Mouse (Mus musculus): ENCODE data around the gene Hoxa6. TPM values are rescaled to one million over a fixed set of nuclear protein-coding genes. Genes with fewer than 3 reads are reported as not detected.

The Hoxa6 gene
- polyA plus RNA-seq, 1 experiment from 2014 or later, result 2.9 TPM

- Histone ChIP-seq H3K36me3 (no peaks in the 10 kb centered on the region), H3K9me3 (no peaks in the 10 kb centered on the region), H3K4me2 (peak overlapping the region; percentile 90), H3K4me1 (peaks cover 39% of the 10 kb centered on the region), H3K4me3 (peak overlapping the region; percentile 34), H3K27ac (peak overlapping the region; percentile 98), H3K9ac (peak overlapping the region; percentile 62), H3K27me3 (peaks cover 73% of the 10 kb centered on the region)
- 12% methylated on average over 14 of the region's 14 CpGs for WGBS
- no peak for ATAC-seq (ENCODE audit: borderline replicate concordance, extremely low read depth, low FRiP score, low TSS enrichment)
Observed at GRCm38 (mm10) chr6:52167736-52168161, 40.8 kb downstream of the Hoxa6 start.

GRCm38 (mm10) chr6:52167176-52167575 is 41.3 kb downstream of the Hoxa6 start:
- peak overlapping the region; percentile 62 for H3K9ac ChIP-seq
- 21% methylated on average over 1 of the region's 1 CpGs for WGBS
- no peak for ATAC-seq (ENCODE audit: borderline replicate concordance, extremely low read depth, low FRiP score, low TSS enrichment)
- peak overlapping the region; percentile 52 for H3K4me3 ChIP-seq
- peaks cover 69% of the 10 kb centered on the region for H3K27me3 ChIP-seq
- peak overlapping the region; percentile 98 for H3K27ac ChIP-seq
- no peaks in the 10 kb centered on the region for H3K9me3 ChIP-seq
- H3K4me1 ChIP-seq, result peaks cover 34% of the 10 kb centered on the region
- H3K4me2 ChIP-seq, result peak overlapping the region; percentile 90
- H3K36me3 ChIP-seq, result no peaks in the 10 kb centered on the region

- H3K36me3 ChIP-seq, result no peaks in the 10 kb centered on the region
- peak overlapping the region; percentile 98 for H3K27ac ChIP-seq
- H3K9me3 ChIP-seq, result no peaks in the 10 kb centered on the region
- H3K4me3 ChIP-seq, result peak overlapping the region; percentile 52
- ATAC-seq (ENCODE audit: borderline replicate concordance, extremely low read depth, low FRiP score, low TSS enrichment), result no peak
- peaks cover 68% of the 10 kb centered on the region for H3K27me3 ChIP-seq
- H3K4me1 ChIP-seq, result peaks cover 27% of the 10 kb centered on the region
- 11% methylated on average over 4 of the region's 4 CpGs for WGBS
- peak overlapping the region; percentile 90 for H3K4me2 ChIP-seq
- peak overlapping the region; percentile 62 for H3K9ac ChIP-seq
Observed at GRCm38 (mm10) chr6:52166431-52167077, 42.0 kb downstream of the Hoxa6 start.

GRCm38 (mm10) chr6:52165441-52166370 is 42.8 kb downstream of the Hoxa6 start:
- 4% methylated on average over 28 of the region's 28 CpGs for WGBS
- H3K9me3 ChIP-seq, result no peaks in the 10 kb centered on the region
- ATAC-seq (ENCODE audit: borderline replicate concordance, extremely low read depth, low FRiP score, low TSS enrichment), result no peak
- peak overlapping the region; percentile 52 for H3K4me3 ChIP-seq
- peak overlapping the region; percentile 90 for H3K4me2 ChIP-seq
- H3K36me3 ChIP-seq, result no peaks in the 10 kb centered on the region
- peak overlapping the region; percentile 62 for H3K9ac ChIP-seq
- peaks cover 22% of the 10 kb centered on the region for H3K4me1 ChIP-seq
- peaks cover 63% of the 10 kb centered on the region for H3K27me3 ChIP-seq
- peak overlapping the region; percentile 98 for H3K27ac ChIP-seq

GRCm38 (mm10) chr6:52164626-52165440 is 43.7 kb downstream of the Hoxa6 start, which contains the start of gene Hoxa2:
Gene Hoxa2 (minus strand): TSS chr6:52164831.
- no peaks in the 10 kb centered on the region for H3K9me3 ChIP-seq

GRCm38 (mm10) chr6:52164051-52164625 is 44.4 kb downstream of the Hoxa6 start:
- H3K4me1 ChIP-seq, result peaks cover 13% of the 10 kb centered on the region; the same call in 1 of the 2 replicates
- H3K27ac ChIP-seq, result peak overlapping the region; percentile 98
- H3K27me3 ChIP-seq, result peaks cover 63% of the 10 kb centered on the region; the same call in 1 of the 2 replicates
- peak overlapping the region; percentile 90 for H3K4me2 ChIP-seq
- H3K36me3 ChIP-seq, result no peaks in the 10 kb centered on the region
- peak overlapping the region; percentile 64 for H3K9ac ChIP-seq
- H3K4me3 ChIP-seq, result peak overlapping the region; percentile 52
- WGBS, result under 1% methylated on average over 38 of the region's 39 CpGs
- peak; percentile 31; the same call in 1 of the 2 replicates for ATAC-seq (ENCODE audit: borderline replicate concordance, extremely low read depth, low FRiP score, low TSS enrichment)
- H3K9me3 ChIP-seq, result no peaks in the 10 kb centered on the region

More at GRCm38 (mm10) chr6:52164626-52165440, 43.7 kb downstream of the Hoxa6 start, which contains the start of gene Hoxa2:
- 1% methylated on average over 25 of the region's 25 CpGs for WGBS
- H3K4me2 ChIP-seq, result peak within 1 kb of the TSS; percentile 90
- peak; percentile 50; the same call in 1 of the 2 replicates for ATAC-seq (ENCODE audit: borderline replicate concordance, extremely low read depth, low FRiP score, low TSS enrichment)
- peaks cover 13% of the 10 kb centered on the region for H3K4me1 ChIP-seq
- peak within 1 kb of the TSS; percentile 64 for H3K9ac ChIP-seq
- peak within 1 kb of the TSS; percentile 52 for H3K4me3 ChIP-seq
- H3K27me3 ChIP-seq, result peaks cover 62% of the 10 kb centered on the region
- H3K27ac ChIP-seq, result peak within 1 kb of the TSS; percentile 98
- no peaks in the 10 kb centered on the region for H3K36me3 ChIP-seq

DNA sequence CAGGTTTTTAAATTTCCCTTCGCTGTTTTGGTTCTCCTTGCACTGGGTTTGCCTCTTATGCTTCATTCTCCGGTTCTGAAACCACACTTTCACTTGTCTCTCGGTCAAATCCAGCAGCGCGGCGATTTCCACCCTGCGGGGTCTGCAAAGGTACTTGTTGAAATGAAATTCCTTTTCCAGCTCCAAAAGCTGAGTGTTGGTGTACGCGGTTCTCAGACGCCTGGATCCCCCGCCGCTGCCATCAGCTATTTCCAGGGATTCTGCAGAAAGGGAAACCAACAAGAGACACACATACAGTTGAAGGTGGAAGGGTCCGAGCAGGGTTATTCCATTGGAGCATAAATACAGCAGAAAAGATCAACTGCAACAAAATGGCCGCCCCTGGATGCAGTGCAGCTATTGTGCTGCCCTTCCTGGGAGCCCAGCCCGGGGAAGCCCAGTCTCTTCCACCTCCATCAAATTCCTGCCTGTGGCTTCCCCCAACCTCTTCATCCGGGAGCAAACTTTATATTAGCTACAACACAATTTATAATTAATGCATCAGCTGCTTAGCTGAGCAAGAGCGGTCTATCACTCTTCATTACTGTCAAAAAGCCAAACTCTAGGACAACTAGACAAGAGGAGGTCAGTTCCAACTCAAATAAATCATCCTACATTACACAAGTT is 45.0 kb downstream of the Hoxa6 start:
- Histone ChIP-seq H3K36me3 (no peaks in the 10 kb centered on the region), H3K4me3 (peak overlapping the region; percentile 52), H3K4me1 (peaks cover 13% of the 10 kb centered on the region; the same call in 1 of the 2 replicates), H3K9me3 (no peaks in the 10 kb centered on the region), H3K27ac (peak overlapping the region; percentile 98), H3K27me3 (peaks cover 65% of the 10 kb centered on the region; the same call in 1 of the 2 replicates), H3K4me2 (peak overlapping the region; percentile 90), H3K9ac (peak overlapping the region; percentile 64)
- peak; percentile 21; the same call in 1 of the 2 replicates for ATAC-seq (ENCODE audit: borderline replicate concordance, extremely low read depth, low FRiP score, low TSS enrichment)
- under 1% methylated on average over 17 of the region's 17 CpGs for WGBS

DNA sequence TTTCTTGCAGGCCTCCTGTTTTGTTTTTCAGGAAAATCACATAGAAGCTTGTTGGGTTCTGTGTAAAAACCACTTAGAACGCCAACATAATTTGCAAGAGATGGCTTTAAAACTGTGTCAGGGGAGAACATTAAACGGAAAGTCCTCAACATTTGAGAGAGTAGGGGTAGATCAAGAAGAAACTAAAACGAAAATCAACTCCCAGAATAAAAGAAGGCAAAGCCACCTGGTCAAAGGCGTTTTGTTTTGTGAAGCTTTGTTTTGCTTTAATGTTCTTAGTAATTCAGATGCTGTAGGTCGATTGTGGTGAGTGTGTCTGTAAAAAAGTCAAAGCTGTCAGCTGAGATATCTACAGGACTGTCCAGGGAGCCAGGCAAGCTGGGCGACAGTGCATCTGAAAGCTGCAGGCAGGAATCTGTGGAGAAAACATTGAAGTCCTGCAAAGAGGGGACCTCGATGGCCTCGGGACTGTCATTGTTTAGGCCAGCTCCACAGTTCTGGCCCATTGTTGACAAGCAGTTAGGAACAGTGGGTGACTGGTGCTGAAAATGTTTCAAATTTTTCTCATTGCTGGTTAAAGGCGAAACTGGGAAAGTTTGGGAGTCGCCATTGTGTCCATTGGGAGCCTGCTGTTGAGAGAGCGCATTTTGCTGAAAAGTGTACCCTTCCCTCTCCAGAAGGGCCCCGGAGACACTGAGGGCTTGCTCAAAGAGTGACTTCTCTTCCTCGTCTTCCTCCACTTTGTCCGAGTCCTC is 45.7 kb downstream of the Hoxa6 start:
- no peak for ATAC-seq (ENCODE audit: borderline replicate concordance, extremely low read depth, low FRiP score, low TSS enrichment)
- Histone ChIP-seq H3K27me3 (peaks cover 64% of the 10 kb centered on the region), H3K36me3 (no peaks in the 10 kb centered on the region), H3K4me3 (peak overlapping the region; percentile 52), H3K27ac (peak overlapping the region; percentile 98), H3K9me3 (no peaks in the 10 kb centered on the region), H3K9ac (peak overlapping the region; percentile 64), H3K4me2 (peak overlapping the region; percentile 90), H3K4me1 (peaks cover 15% of the 10 kb centered on the region; the same call in 1 of the 2 replicates)
- WGBS, result 10% methylated on average over 14 of the region's 14 CpGs

- Histone ChIP-seq H3K27me3 (peaks cover 68% of the 10 kb centered on the region), H3K4me3 (peak overlapping the region; percentile 12), H3K9ac (peak overlapping the region; percentile 27; the same call in 1 of the 2 replicates), H3K4me2 (peak overlapping the region; percentile 90), H3K9me3 (no peaks in the 10 kb centered on the region), H3K36me3 (no peaks in the 10 kb centered on the region), H3K27ac (peak overlapping the region; percentile 61), H3K4me1 (peaks cover 23% of the 10 kb centered on the region)
- ATAC-seq (ENCODE audit: borderline replicate concordance, extremely low read depth, low FRiP score, low TSS enrichment), result no peak
- 11% methylated on average over 1 of the region's 1 CpGs for WGBS
Observed at GRCm38 (mm10) chr6:52162093-52162380, 46.5 kb downstream of the Hoxa6 start.

Data from lung, embryonic 15.5 days (tissue).